Mouse (Mus musculus): ENCODE measurements at regions not wholly inside any gene's neighbourhood (a gene's known extent, or its start where the extent isn't known, plus 50 kb on each side); places are given as distances from the start of the nearest gene placed in this dataset.

DNA sequence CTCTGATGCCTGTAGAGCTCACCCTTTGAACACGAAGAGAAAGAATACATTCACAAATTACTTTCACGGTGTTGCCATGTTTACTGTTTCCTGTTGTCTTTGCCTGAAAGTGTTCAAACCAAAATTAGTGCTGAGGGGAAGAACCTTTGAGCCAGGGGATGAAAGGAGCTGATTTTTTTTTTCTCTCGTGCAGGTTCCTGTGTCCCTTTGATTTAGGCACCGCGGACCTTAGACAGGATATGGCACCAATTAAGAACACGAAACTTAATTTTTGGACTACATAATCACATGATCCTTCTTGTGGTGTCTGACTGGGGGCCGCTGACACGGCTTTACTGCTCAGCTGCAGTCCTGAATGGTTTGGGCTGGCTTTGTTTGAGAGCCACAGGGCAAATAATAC, 322.4 kb downstream of the Mtx2 start:
- no peaks in the 10 kb centered on the region for H3K4me1 ChIP-seq (ENCODE audit: control insufficient read depth in 1 of 2, insufficient read depth in 2 of 2, low read length in 2 of 2)
- DNase-seq (ENCODE audit: low read depth, low spot score) = no peak
- H3K27ac ChIP-seq (ENCODE audit: control insufficient read depth, low read depth, low read length) = no peak overlapping the region
- TF ChIP-seq E2F4 (IDR thresholded peaks at IDR 0.05; ENCODE audit: borderline replicate concordance, low read depth, low read length) (no peak), USF1 (IDR thresholded peaks at IDR 0.05; ENCODE audit: low read depth, low read length) (no peak), ZMIZ1 (IDR thresholded peaks at IDR 0.05; ENCODE audit: low read depth, low read length) (no peak), MYC (IDR thresholded peaks at IDR 0.05; ENCODE audit: low read depth, low read length) (no peak), TAL1 (IDR thresholded peaks at IDR 0.05; ENCODE audit: low read length) (no peak), ZC3H11A (IDR thresholded peaks at IDR 0.05; ENCODE audit: low read depth, low read length) (no peak), JUND (IDR thresholded peaks at IDR 0.05; ENCODE audit: low read depth, low read length) (no peak), MYB (IDR thresholded peaks at IDR 0.05; ENCODE audit: low read depth, low read length) (no peak), POLR2AphosphoS2 (IDR thresholded peaks at IDR 0.05; ENCODE audit: low read length) (no peak)
- H3K9ac ChIP-seq (ENCODE audit: control insufficient read depth, low read depth, low read length, poor library complexity, severe bottlenecking) = no peak overlapping the region
- H3K27me3 ChIP-seq (ENCODE audit: control insufficient read depth in 1 of 2, insufficient read depth in 2 of 2, low read length in 2 of 2) = peaks cover 0 to 2% of the 10 kb centered on the region in 2 experiments; a peak in 1 of 4 replicates
- H3K4me3 ChIP-seq (ENCODE audit: control insufficient read depth in 1 of 2, insufficient read depth in 1 of 2, low read depth in 2 of 2, low read length in 2 of 2) = no peak overlapping the region
- H3K9me3 ChIP-seq (replicated peaks; ENCODE audit: insufficient read depth, low read length) = no peaks in the 10 kb centered on the region
- H3K36me3 ChIP-seq (ENCODE audit: control insufficient read depth in 1 of 2, insufficient read depth in 2 of 2, low read length in 2 of 2) = no peaks in the 10 kb centered on the region
- no peaks in the 10 kb centered on the region for H3K79me2 ChIP-seq (ENCODE audit: control insufficient read depth, insufficient read depth, low read length, poor library complexity)

DNA sequence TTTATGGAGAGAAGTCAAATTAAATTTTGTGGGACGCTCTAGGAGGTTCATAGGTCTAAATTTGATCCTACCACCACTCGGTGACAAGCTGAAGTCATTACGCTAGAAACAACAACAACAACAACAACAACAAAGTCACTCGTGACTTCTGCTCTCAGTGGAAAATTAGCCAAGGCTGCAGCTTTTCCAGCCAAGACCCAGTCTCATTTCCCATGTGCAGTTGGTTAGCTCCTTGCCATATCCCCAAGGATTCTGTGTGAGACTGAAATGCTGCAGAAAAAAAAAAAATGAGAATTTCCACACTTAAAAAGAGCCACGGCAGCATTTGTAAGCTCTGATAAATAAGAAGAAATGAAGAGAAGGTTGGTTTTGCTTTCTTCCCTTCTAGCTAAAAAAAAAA, 323.4 kb downstream of the Mtx2 start:
- Histone ChIP-seq H3K9ac (ENCODE audit: control insufficient read depth, low read depth, low read length, poor library complexity, severe bottlenecking) (no peak overlapping the region), H3K4me1 (ENCODE audit: control insufficient read depth in 1 of 2, insufficient read depth in 2 of 2, low read length in 2 of 2) (peaks cover 0 to 2% of the 10 kb centered on the region in 2 experiments; a peak in 1 of 4 replicates), H3K79me2 (ENCODE audit: control insufficient read depth, insufficient read depth, low read length, poor library complexity) (no peaks in the 10 kb centered on the region), H3K9me3 (replicated peaks; ENCODE audit: insufficient read depth, low read length) (no peaks in the 10 kb centered on the region), H3K36me3 (ENCODE audit: control insufficient read depth in 1 of 2, insufficient read depth in 2 of 2, low read length in 2 of 2) (no peaks in the 10 kb centered on the region), H3K27me3 (ENCODE audit: control insufficient read depth in 1 of 2, insufficient read depth in 2 of 2, low read length in 2 of 2) (peaks cover 0 to 2% of the 10 kb centered on the region in 2 experiments; a peak in 1 of 4 replicates), H3K4me3 (ENCODE audit: control insufficient read depth in 1 of 2, insufficient read depth in 1 of 2, low read depth in 2 of 2, low read length in 2 of 2) (no peak overlapping the region), H3K27ac (ENCODE audit: control insufficient read depth, low read depth, low read length) (no peak overlapping the region)
- no peak for TF ChIP-seq RCOR1 (IDR thresholded peaks at IDR 0.05; ENCODE audit: low read depth, low read length)
- TF ChIP-seq BHLHE40 (IDR thresholded peaks at IDR 0.05; ENCODE audit: borderline replicate concordance, low read depth, low read length) = no peak
- no peak for TF ChIP-seq KAT2A (conservative IDR thresholded peaks at IDR 0.05; ENCODE audit: low read depth, low read length)
- no peak for TF ChIP-seq NRF1 (IDR thresholded peaks at IDR 0.05; ENCODE audit: insufficient read depth, low read depth, low read length, poor library complexity, severe bottlenecking)
- TF ChIP-seq MAFK (IDR thresholded peaks at IDR 0.05; ENCODE audit: borderline replicate concordance, low read depth, low read length) = no peak
- TF ChIP-seq USF1 (IDR thresholded peaks at IDR 0.05; ENCODE audit: low read depth, low read length) = no peak
- no peak for TF ChIP-seq ZMIZ1 (IDR thresholded peaks at IDR 0.05; ENCODE audit: low read depth, low read length)
- TF ChIP-seq TBP (IDR thresholded peaks at IDR 0.05; ENCODE audit: low read depth, low read length) = no peak
- TF ChIP-seq TCF12 (IDR thresholded peaks at IDR 0.05; ENCODE audit: low read depth, low read length) = no peak
- TF ChIP-seq MEF2A (IDR thresholded peaks at IDR 0.05; ENCODE audit: extremely low read depth, insufficient replicate concordance, low read depth, low read length, poor library complexity, severe bottlenecking) = no peak
- TF ChIP-seq POLR2A (IDR thresholded peaks at IDR 0.05; ENCODE audit: control insufficient read depth in 1 of 2, insufficient read depth in 1 of 2, low read depth in 1 of 2, low read length in 2 of 2, poor library complexity in 1 of 2) = no peak
- TF ChIP-seq POLR2AphosphoS5 (IDR thresholded peaks at IDR 0.05; ENCODE audit: borderline replicate concordance, low read depth, low read length) = no peak
- TF ChIP-seq MAZ (IDR thresholded peaks at IDR 0.05; ENCODE audit: low read depth, low read length) = no peak
- TF ChIP-seq USF2 (IDR thresholded peaks at IDR 0.05; ENCODE audit: borderline replicate concordance in 1 of 2, insufficient read depth in 1 of 2, low read depth in 1 of 2, low read length in 2 of 2) = no peak
- TF ChIP-seq CTCF (IDR thresholded peaks at IDR 0.05 in 2 of 3, conservative IDR thresholded peaks at IDR 0.05 in 1 of 3; ENCODE audit: control insufficient read depth in 1 of 3, insufficient read depth in 1 of 3, low read depth in 2 of 3, low read length in 3 of 3, poor library complexity in 1 of 3, severe bottlenecking in 1 of 3) = no peak
- no peak for DNase-seq (ENCODE audit: low read depth, low spot score)

Measured in MEL (cell line).